Mouse (Mus musculus) lung, postnatal 14 days (tissue): ENCODE measurements around the gene Zfp493.
A peak's percentile ranks its signal among the peaks of the same experiment; 100 is the strongest.
"Not testable (repeated sequence)": the region's sequence is repeated elsewhere in the genome, so short reads cannot be mapped to it uniquely, and the experiment has no call there.

Experiments used
- DNase-seq: peaks from one replicate; pipeline ENCODE4 v3.0.0; 2021

Zfp493 gene

GRCm38 (mm10) chr13:67779265-67780221 lies at the start of gene Zfp493:
TSS of gene Zfp493 (plus strand) at chr13:67779693.
- DNase-seq, result peak; percentile 67

DNA sequence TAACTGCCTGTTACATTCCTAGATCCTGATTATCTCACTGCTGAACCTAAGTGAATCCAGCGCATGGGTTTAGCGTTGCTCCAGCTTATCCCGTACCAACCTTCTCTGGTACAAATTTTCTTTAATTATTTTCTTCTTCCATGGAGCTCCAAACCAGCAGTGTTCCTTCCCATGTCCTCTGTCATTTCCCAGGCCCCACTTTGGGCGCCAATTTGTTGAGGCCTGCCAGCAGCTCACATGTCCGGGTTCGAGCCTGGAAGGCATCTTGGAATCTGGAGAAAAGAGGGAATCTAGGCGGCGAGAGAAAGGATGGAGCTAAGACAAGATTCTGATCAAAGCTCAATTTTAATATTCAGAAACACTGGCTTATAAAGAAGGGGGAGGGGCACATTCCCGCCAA lies 45.1 kb upstream of the Zfp493 start:
- not testable (repeated sequence) for DNase-seq

DNA sequence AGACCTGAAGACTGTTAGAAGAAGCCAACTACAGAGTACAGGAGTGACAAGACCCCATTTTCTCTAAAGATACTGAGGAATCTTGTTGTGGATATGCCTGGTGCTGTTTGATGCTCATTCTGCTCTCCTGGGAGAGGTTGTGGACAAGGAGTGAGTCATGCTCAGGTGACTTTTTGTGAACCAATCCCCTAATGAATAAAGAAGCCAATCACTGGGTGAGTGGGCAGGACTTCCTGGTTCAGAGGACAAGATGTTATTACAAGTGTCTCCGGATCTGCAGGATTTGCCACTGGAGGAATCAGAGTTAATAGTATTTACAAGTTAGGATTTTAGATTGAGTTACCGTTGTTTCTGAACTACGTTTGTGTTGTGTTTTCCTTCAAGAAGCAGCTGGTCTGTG lies 36.6 kb upstream of the Zfp493 start:
- no peak for DNase-seq

GRCm38 (mm10) chr13:67743896-67744295 lies 35.6 kb upstream of the Zfp493 start:
- DNase-seq, result no peak

- peak; percentile 59 for DNase-seq
These were observed 24.9 kb upstream of the Zfp493 start, which contains the start of gene Zfp85 for GRCm38 (mm10) chr13:67754333-67755306. TSS of gene Zfp85 (minus strand) at chr13:67755228.

- DNase-seq, result no peak
These were observed 23.7 kb upstream of the Zfp493 start for GRCm38 (mm10) chr13:67755761-67756160.

GRCm38 (mm10) chr13:67759966-67760365 lies 19.5 kb upstream of the Zfp493 start:
- DNase-seq, result no peak

DNA sequence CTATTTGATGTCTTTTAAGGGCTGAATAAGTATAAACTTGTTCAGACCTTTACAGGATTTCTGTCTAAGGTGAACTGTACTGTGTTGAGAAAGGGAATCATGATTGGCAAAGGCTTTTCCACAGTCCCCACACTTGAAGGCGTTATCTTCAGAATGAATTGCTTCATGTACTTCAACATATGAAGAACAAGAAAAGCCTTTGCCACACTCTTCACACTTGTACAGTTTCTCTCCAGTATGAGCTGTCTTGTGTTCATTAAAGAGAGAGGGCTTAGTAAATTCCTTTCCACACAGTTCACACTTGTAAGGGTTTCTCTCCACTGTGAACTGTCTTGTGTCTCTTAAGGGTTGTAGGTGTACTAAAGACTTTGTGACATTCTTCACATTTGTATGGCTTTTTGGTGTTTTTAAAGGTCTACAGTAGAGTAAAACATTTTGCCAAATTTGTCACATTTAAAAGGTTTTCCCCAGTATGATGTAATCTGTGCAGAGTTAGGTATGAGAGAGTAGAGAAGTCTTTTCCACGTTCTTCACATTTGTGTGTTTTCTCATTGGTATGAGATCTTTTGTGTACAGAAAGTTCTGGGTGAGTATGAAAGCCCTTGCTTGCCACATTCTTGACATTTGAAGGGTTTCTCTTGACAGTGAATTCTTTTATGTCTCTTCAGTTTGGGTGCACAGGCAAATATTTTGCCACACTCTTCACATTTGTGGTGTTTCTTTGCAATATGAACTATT lies 16.3 kb upstream of the Zfp493 start:
- no peak for DNase-seq

DNA sequence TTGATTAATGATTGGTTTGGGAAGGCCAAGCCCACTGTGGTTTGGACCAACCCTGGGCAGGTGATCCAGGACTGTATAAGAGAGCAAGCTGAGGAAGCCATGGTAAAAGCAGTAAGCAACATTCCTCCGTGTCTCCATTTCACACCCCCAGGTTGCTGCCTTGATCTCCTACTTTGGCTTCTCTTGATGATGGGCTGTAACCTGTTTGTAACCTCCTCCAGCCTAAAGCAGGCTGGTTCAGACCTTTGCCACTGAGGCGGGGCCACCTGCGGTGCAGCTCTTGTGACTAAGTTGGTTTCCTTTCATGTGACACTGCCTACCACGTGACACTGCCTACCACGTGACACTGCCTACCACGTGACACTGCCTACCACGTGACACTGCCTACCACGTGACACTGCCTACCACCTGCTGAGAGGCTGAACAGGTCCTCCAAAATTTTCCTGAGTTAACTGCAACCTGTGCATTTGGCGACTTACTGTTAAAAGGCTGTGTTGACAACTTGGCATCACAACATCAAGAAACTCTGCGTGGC lies 12.5 kb downstream of the Zfp493 start:
- DNase-seq, result no peak

DNA sequence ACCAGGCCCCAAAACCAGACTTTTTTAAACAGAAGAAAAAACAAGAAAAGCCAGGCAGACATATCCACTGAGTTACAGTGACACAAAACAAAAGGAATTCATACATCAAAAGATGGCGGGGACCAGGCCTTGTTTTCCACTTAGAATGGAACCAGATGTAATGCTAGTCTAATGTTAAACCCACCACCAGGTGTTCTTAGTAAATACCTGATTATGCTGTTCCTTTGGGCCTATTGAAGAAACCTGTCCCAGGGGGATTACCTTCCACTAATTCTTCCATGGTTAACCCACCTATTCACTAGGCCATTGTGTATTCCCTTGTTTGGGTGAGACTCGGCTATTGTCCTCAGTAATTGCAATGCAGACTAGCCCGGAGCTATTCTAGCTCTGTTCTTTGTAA lies 19.1 kb downstream of the Zfp493 start:
- no peak for DNase-seq

- DNase-seq, result not testable (repeated sequence)
These were observed 19.7 kb downstream of the Zfp493 start for GRCm38 (mm10) chr13:67799151-67799550.

GRCm38 (mm10) chr13:67811651-67812210 lies 32.2 kb downstream of the Zfp493 start:
- DNase-seq, result no peak

- DNase-seq, result no peak
These were observed 33.6 kb downstream of the Zfp493 start for GRCm38 (mm10) chr13:67812961-67813709.

DNA sequence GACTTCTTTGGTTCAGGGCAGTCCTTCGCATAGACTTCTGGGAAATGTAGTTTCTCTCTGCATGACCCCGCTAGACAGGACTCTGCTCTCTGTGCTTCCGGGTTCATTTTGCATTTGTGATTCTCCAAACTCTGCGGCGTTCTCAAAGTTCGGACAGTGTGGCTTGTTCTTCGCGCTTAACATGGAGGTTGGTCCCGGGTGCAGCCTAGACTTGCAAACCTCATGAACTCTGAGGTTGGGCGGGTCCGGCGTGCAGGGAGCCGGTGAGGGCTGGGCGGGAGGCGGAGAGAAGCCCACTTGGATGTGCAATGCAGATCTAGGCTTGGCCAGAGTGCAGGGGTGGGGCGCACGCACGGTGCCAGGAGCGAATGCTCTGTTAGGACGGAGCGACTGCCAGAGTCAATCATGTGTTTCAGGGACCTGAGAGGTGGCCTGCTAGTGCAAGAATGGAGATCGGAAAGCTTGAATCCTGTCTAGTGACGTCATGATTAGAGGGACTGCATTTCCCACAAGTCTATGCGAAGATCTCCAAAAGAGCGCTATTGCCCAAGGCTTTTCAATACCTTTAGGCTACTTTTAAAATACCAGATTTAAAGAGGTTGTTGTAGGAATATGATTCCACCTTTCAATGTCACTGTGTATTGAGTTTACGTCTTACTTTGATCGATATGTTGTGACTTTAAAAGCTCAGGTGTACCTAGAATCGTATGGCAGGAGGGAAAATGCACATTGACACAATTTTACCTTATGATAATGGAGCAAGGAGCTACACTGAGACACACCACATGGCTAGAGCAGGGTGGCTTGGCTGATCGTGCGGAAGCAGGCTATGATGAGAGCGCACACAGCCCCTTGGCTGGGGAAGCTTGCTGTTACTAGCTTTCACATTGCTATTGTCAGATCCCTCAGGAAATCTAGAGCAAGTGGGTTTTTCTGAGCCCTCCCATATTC lies 34.5 kb downstream of the Zfp493 start, which contains the start of gene Zfp273:
Gene Zfp273 (plus strand): TSS at position 31 of the 951 bp plus-strand sequence.
- peak; percentile 67 for DNase-seq

DNA sequence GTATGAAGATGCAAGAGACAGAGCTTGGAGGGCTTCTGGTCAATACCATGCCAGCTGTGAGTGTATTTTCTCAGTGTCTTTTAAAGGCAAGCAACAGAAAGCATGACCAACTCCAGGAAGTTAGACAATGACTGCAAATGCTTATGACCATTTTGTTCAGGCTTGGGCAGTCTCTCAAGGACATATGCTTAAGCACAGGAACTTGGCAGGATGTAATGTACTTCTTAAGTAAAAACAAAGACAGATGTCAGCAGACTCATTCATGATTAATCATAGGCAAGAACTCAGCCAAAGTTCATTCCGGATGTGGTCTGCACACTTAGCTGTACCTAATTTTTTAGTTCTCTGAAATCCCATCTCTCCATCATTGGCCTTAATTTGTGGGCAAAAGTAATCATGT lies 39.1 kb downstream of the Zfp493 start:
- DNase-seq, result no peak

DNA sequence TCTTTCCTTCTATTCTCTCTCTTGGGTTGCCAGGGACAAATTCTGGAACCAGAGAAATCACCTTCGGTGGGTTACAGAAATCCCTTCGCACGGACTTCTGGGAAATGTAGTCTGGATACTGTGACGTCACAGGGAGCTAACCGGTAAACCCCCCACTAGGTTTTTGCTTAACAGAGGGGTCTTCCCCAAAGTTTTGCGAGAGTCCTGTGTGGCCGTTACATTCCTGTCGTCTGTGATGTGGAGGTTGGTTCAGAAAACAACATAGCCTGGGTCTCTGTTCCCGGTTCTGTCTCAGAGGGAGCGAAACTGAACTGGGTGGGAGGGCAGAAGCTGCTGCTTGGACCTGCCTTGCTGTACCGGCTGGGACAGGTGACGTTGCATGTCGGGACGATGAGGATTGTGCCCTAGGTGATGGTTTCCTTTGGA lies 51.4 kb downstream of the Zfp493 start, which contains the start of gene Gm10037:
Gene Gm10037 (plus strand): TSS at position 196 of the 426 bp plus-strand sequence.
- peak; percentile 59 for DNase-seq

DNA sequence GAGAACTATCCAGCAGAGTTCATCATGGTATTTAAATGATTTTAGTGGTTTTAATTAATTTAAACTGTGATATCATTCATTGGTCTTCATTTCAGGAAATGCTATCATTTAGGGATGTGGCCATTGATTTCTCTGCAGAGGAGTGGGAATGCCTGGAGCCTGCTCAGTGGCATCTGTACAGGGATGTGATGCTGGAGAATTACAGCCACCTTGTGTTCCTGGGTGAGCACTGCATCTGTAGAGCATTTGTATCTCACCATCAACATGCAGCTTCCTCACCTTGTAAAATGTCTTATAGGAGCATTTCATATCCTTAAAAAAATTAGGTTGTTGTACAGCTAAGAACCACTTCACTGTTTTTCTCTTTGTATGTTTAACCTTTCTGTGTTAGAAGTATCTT lies 53.6 kb downstream of the Zfp493 start:
- DNase-seq, result not testable (repeated sequence)
